Mouse (Mus musculus) MEL (cell line): Measurements from ENCODE around the gene Chd3.

Experiments used
- CTCF ChIP-seq, 3 experiments: IDR thresholded peaks in 2 of 3; conservative IDR thresholded peaks in 1 of 3; 2 replicates each; pipeline ENCODE4 v1.5.1; 2011 to 2012; ENCODE audit warnings: low read length in 3 of 3, low read depth in 2 of 3, mild to moderate bottlenecking in 2 of 3, improper control_type of control experiment in 1 of 3, inconsistent platforms in 1 of 3, mixed read lengths in 1 of 3, moderate library complexity in 1 of 3; ENCODE audit not compliant: control insufficient read depth in 1 of 3, insufficient read depth in 1 of 3, poor library complexity in 1 of 3, severe bottlenecking in 1 of 3
- EP300 ChIP-seq, 2 experiments: IDR thresholded peaks; 2 replicates each; pipeline ENCODE4 v1.6.1; 2011; ENCODE audit warnings: improper control_type of control experiment in 2 of 2, low read length in 2 of 2, low read depth in 1 of 2, mild to moderate bottlenecking in 1 of 2
- MAFK ChIP-seq: IDR thresholded peaks from 2 replicates; pipeline ENCODE4 v1.6.1; 2011; ENCODE audit warnings: low read depth, mild to moderate bottlenecking, low read length, improper control_type of control experiment, borderline replicate concordance
- MYC ChIP-seq: IDR thresholded peaks from 2 replicates; pipeline ENCODE4 v1.6.1; 2011; ENCODE audit warnings: low read depth, mild to moderate bottlenecking, low read length, improper control_type of control experiment, moderate library complexity
- POLR2A ChIP-seq, 2 experiments: IDR thresholded peaks; 2 replicates each; pipeline ENCODE4 v1.6.1; 2011 to 2012; ENCODE audit warnings: low read length in 2 of 2, mild to moderate bottlenecking in 2 of 2, control low read depth in 1 of 2, improper control_type of control experiment in 1 of 2, low read depth in 1 of 2, moderate library complexity in 1 of 2; ENCODE audit not compliant: control insufficient read depth in 1 of 2, insufficient read depth in 1 of 2, poor library complexity in 1 of 2

- TF ChIP-seq CTCF (IDR thresholded peaks at IDR 0.05 in 2 of 3, conservative IDR thresholded peaks at IDR 0.05 in 1 of 3; ENCODE audit: control insufficient read depth in 1 of 3, insufficient read depth in 1 of 3, low read depth in 2 of 3, low read length in 3 of 3, poor library complexity in 1 of 3, severe bottlenecking in 1 of 3) = no peak
- TF ChIP-seq MYC = no peak
- TF ChIP-seq EP300 (IDR thresholded peaks at IDR 0.05; ENCODE audit: low read depth in 1 of 2, low read length in 2 of 2) = no peak
- no peak for TF ChIP-seq MAFK
- no peak for TF ChIP-seq POLR2A (IDR thresholded peaks at IDR 0.05; ENCODE audit: control insufficient read depth in 1 of 2, insufficient read depth in 1 of 2, low read depth in 1 of 2, low read length in 2 of 2, poor library complexity in 1 of 2)
Observed at GRCm38 (mm10) chr11:69357690-69358089, 11.5 kb downstream of the Chd3 start.
